Mouse (Mus musculus) lung, embryonic 15.5 days (tissue): ENCODE data around the gene Mapk6. TPM values are rescaled to one million over a fixed set of nuclear protein-coding genes. Genes with fewer than 3 reads are reported as not detected.

ENCODE experiments used
- ATAC-seq: fragments of 200-750 bp; cut with Nextera tagmentation; 2 replicates; pipeline ENCODE4 v1.8.0; 2017; ENCODE audit warnings: moderate number of reproducible peaks, borderline replicate concordance; ENCODE audit not compliant: low FRiP score, low TSS enrichment; ENCODE audit errors: extremely low read depth
- H3K27ac ChIP-seq: fragments of 300-500 bp; sonication (generic); 2 replicates; pipeline ENCODE4 v1.5.1; 2015; ENCODE audit warnings: moderate library complexity, mild to moderate bottlenecking, inconsistent platforms
- H3K27me3 ChIP-seq: fragments of 300-500 bp; sonication (generic); 2 replicates; pipeline ENCODE4 v1.6.1; 2015; ENCODE audit warnings: inconsistent platforms
- H3K36me3 ChIP-seq: fragments of 300-500 bp; sonication (generic); 2 replicates; pipeline ENCODE4 v1.6.1; 2015; ENCODE audit warnings: inconsistent platforms
- H3K4me1 ChIP-seq: fragments of 300-500 bp; sonication (generic); 2 replicates; pipeline ENCODE4 v1.6.1; 2015; ENCODE audit warnings: inconsistent platforms
- H3K4me2 ChIP-seq: fragments of 300-500 bp; sonication (generic); 2 replicates; pipeline ENCODE4 v1.6.1; 2015; ENCODE audit warnings: inconsistent platforms, mild to moderate bottlenecking, moderate library complexity
- H3K4me3 ChIP-seq: fragments of 300-500 bp; sonication (generic); 2 replicates; pipeline ENCODE4 v1.5.1; 2015; ENCODE audit warnings: mild to moderate bottlenecking, inconsistent platforms
- H3K9ac ChIP-seq: fragments of 300-500 bp; sonication (generic); 2 replicates; pipeline ENCODE4 v1.6.1; 2015; ENCODE audit warnings: inconsistent platforms
- H3K9me3 ChIP-seq: fragments of 300-500 bp; sonication (generic); 2 replicates; pipeline ENCODE4 v1.6.1; 2016; ENCODE audit warnings: inconsistent platforms
- WGBS: fragments of 180-500 bp; shearing (Covaris S2); methylation state at CpG from one replicate; pipeline ENCODE4 v1.1.7; 2015; 5-methylcytosine and 5-hydroxymethylcytosine counted together
- polyA plus RNA-seq: library from polyadenylated mRNA; unstranded; fragments of >200 nt; fragmentation: Nextera tagmentation; extraction: Ambion mirVana; gene quantifications from 2 replicates; pipeline ENCODE4 v1.2.1, GENCODE M21; 2015

Gene Mapk6
- polyA plus RNA-seq, 1 experiment from 2014 or later: 49.7 TPM

DNA sequence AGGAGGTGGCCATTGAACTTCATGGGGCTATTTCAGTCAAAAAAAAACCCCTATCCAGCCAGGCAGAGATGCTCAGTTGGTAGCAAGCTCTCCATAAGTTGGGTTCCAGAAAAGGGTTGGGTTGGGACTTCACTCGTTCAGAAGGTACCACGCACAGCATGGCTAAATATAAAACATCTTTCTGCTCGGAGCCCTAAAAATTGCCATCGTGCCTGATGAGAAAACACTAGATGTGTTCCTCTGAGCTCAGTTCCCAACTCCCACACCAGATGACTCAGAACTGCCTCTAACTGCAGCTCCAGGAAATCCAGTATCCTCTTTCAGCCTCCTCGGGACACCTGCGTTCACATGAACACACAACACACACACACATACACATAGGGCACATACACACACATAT, 71.8 kb downstream of the Mapk6 start:
- Histone ChIP-seq H3K9ac (no peak overlapping the region), H3K36me3 (peaks cover 24% of the 10 kb centered on the region), H3K4me1 (no peaks in the 10 kb centered on the region), H3K27ac (no peak overlapping the region), H3K27me3 (no peaks in the 10 kb centered on the region), H3K9me3 (no peaks in the 10 kb centered on the region), H3K4me2 (no peak overlapping the region), H3K4me3 (no peak overlapping the region)
- 91% methylated on average over 6 of the region's 6 CpGs for WGBS
- ATAC-seq: no peak

DNA sequence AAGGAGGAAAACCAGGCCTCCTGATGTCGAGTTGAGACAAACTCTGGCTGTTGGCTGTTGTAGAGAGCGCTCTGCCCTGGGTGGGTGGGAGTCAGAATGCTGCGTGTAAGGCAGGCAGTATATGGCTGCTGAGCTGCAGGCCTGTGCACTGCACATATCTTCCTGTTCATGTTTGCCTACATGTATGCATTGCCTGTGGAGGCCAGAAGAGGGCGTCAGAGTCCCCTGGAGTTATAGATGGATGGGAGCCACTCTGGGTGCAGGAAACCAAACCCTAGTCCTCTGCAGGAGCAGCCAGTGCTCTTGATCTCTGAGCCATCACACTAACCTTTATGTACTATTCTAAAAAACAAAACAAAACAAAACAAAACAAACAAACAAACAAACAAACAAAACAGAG, 75.4 kb downstream of the Mapk6 start:
- no peaks in the 10 kb centered on the region for H3K27me3 ChIP-seq
- 68% methylated on average over 4 of the region's 4 CpGs for WGBS
- no peak overlapping the region for H3K9ac ChIP-seq
- ATAC-seq: no peak
- H3K36me3 ChIP-seq: peaks cover 27% of the 10 kb centered on the region
- H3K9me3 ChIP-seq: no peaks in the 10 kb centered on the region
- H3K4me1 ChIP-seq: no peaks in the 10 kb centered on the region
- H3K4me2 ChIP-seq: no peak overlapping the region
- no peak overlapping the region for H3K27ac ChIP-seq
- H3K4me3 ChIP-seq: no peak overlapping the region

DNA sequence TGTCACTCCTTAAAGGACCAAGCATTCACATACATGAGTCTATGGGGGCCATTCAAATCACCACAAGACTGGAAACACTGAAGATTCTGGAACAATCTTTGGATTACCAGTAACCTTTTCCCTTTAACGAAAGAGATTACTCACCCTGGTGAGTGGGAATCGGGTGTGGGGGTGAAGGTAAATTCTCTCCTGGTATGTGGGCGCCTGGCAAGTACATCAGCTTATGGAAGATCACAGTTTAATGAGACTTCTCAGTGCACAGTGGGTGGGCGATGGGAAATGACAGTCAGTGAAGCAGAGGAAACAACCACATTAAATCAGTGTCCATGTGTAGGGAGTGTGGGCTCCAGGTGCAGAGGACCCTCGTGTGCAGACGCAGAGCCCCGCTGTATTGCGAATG, 79.0 kb downstream of the Mapk6 start:
- 89% methylated on average over 8 of the region's 8 CpGs for WGBS
- Histone ChIP-seq H3K9ac (no peak overlapping the region), H3K9me3 (no peaks in the 10 kb centered on the region), H3K4me2 (no peak overlapping the region), H3K4me1 (no peaks in the 10 kb centered on the region), H3K27me3 (no peaks in the 10 kb centered on the region), H3K27ac (no peak overlapping the region), H3K4me3 (no peak overlapping the region), H3K36me3 (peaks cover 13% of the 10 kb centered on the region)
- no peak for ATAC-seq

DNA sequence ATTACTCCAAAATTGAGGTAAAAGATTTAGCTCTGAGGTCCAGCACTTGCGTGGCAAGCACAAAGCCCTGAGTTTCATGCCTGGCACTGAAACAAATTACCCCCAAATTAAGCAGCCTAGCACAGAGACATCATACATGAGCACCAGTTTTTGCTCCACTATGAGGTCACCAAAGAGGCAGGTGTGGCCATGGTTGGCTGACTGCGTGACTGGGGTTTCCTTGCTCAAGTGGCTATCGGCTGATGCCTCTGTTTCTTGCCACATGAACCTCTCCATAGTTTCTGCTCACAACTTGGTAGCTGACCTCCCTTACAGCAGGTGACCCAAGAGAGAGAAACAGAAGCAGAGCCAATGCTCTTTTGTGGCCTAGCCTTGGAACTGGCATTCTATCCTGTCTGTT, 81.8 kb downstream of the Mapk6 start:
- Histone ChIP-seq H3K4me1 (no peaks in the 10 kb centered on the region), H3K27ac (no peak overlapping the region), H3K4me3 (no peak overlapping the region), H3K9ac (no peak overlapping the region), H3K27me3 (no peaks in the 10 kb centered on the region), H3K9me3 (no peaks in the 10 kb centered on the region), H3K36me3 (peaks cover 6% of the 10 kb centered on the region; the same call in 1 of the 2 replicates), H3K4me2 (no peak overlapping the region)
- 90% methylated on average over 3 of the region's 3 CpGs for WGBS
- no peak for ATAC-seq

DNA sequence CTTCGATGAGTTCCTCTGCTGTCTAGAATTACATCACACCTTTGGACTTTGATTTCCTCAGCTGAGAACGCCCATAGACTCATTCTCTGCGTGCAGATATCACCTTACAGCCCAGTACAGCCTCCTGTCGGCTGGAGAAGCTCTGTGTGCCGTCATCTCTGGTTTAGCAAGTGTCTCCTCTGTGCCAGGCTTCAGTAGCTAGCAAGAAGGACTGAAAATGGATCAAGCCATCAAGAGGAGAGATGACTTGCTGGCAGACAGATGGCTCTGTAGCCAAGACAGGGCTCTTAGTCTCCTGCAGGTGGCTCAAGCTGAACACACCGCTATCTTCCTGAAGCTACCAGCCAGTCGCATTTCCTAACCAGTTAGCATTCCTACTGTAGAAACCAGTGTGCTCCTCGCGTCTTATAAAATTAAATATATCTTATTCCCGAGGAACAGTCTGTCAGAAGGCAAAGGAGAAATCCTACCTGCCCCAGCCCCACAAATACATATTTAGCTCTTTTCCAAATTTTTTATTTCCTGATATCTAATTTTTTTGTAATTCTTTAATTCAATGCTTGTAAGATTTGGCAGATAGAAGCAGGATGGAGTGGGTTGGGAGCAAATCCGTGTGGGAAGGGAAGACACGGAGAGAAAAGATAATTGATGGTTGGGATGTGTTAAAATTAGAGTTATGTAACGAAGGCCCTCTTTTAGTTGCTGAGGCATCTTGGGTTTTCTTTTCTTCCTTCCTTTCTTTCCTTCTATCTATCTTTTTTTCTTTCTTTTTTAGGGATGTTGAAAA, 87.5 kb downstream of the Mapk6 start:
- Histone ChIP-seq H3K4me1 (no peaks in the 10 kb centered on the region), H3K27me3 (no peaks in the 10 kb centered on the region), H3K9ac (no peak overlapping the region), H3K9me3 (no peaks in the 10 kb centered on the region), H3K4me3 (no peak overlapping the region), H3K4me2 (no peak overlapping the region), H3K36me3 (no peaks in the 10 kb centered on the region; the same call in 1 of the 2 replicates), H3K27ac (no peak overlapping the region)
- 65% methylated on average over 13 of the region's 13 CpGs for WGBS
- no peak for ATAC-seq

DNA sequence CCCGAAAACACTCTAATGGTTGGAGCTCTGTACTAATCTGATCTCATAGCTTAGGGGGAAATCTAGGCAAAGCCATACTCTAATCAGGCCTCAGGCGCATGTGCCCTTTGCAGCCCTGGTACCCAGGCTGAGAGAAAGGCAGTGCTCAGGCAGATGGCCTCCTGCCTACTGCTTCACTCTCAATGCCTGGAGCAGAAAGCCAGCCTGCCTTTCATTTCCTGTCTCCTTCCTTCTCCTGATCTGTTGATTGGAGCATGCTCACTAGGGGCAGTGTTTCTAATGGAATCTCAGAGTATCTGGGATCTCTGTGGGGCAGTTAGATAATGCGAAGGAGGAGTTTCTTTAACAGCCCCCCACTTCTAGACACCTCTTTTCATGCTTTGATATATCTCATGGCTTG, 90.4 kb downstream of the Mapk6 start:
- WGBS: 76% methylated on average over 3 of the region's 3 CpGs
- Histone ChIP-seq H3K27me3 (no peaks in the 10 kb centered on the region), H3K4me1 (peaks cover 9% of the 10 kb centered on the region), H3K27ac (no peak overlapping the region), H3K4me2 (no peak overlapping the region), H3K36me3 (no peaks in the 10 kb centered on the region), H3K4me3 (no peak overlapping the region), H3K9ac (no peak overlapping the region), H3K9me3 (no peaks in the 10 kb centered on the region)
- ATAC-seq: no peak

Other genes with a start within 250 kb of the Mapk6 start
- gene Myo5c, start 178.0 kb downstream of the Mapk6 start, polyA plus RNA-seq: 27.8 and 30.2 TPM in 2 replicates
- 15.1 and 15.6 TPM in 2 replicates for gene Gnb5, start 103.7 kb downstream of the Mapk6 start, polyA plus RNA-seq
- 0.21 TPM in 1 of 2 replicates, not detected in the other for gene Bcl2l10, start 62.2 kb downstream of the Mapk6 start, polyA plus RNA-seq
- 37.3 and 38.1 TPM in 2 replicates for gene Leo1, start 31.5 kb upstream of the Mapk6 start, polyA plus RNA-seq
- gene Tmod3, start 149.7 kb upstream of the Mapk6 start, polyA plus RNA-seq: 155 and 160 TPM in 2 replicates
- 9.4 and 10.1 TPM in 2 replicates for gene Tmod2, start 201.3 kb upstream of the Mapk6 start, polyA plus RNA-seq
- 27.0 and 28.1 TPM in 2 replicates for gene Lysmd2, start 215.7 kb upstream of the Mapk6 start, polyA plus RNA-seq